Mouse (Mus musculus) cerebellum, adult 2 months (tissue): ENCODE data around the gene Galnt6.

Experiments used
- CTCF ChIP-seq: fragments of 200-500 bp; IDR thresholded peaks from 2 replicates; pipeline ENCODE4 v1.5.1; 2011; ENCODE audit warnings: low read depth, mild to moderate bottlenecking, control low read depth, low read length, moderate library complexity, borderline replicate concordance; ENCODE audit not compliant: insufficient read depth
- POLR2A ChIP-seq: fragments of 200-500 bp; IDR thresholded peaks from 2 replicates; pipeline ENCODE4 v1.6.1; 2011; ENCODE audit warnings: low read length, control low read depth, borderline replicate concordance; ENCODE audit not compliant: insufficient read depth

GRCm38 (mm10) chr15:100722026-100722425 is 7.2 kb downstream of the Galnt6 start:
- no peak for TF ChIP-seq POLR2A
- no peak for TF ChIP-seq CTCF
